Mouse (Mus musculus) liver, embryonic 14.5 days (tissue): ENCODE data around the gene Trpc5.

Experiments used
- CTCF ChIP-seq: IDR thresholded peaks from 2 replicates; pipeline ENCODE4 v1.5.1; 2016; ENCODE audit warnings: antibody characterized with exemption, low read depth, control low read depth
- EP300 ChIP-seq: IDR thresholded peaks from 2 replicates; pipeline ENCODE4 v1.6.1; 2016; ENCODE audit warnings: antibody characterized with exemption, low read depth

- no peak for TF ChIP-seq EP300
- no peak for TF ChIP-seq CTCF
Observed at GRCm38 (mm10) chrX:144687742-144688141, 238 bp downstream of the Trpc5 start.
